Mouse (Mus musculus): Measurements from ENCODE around the gene Olfr1428.

GRCm38 (mm10) chr19:12143356-12143755 lies 27.7 kb upstream of the Olfr1428 start:
- TF ChIP-seq CTCF (IDR thresholded peaks at IDR 0.05; ENCODE audit: low read depth): no peak
- TF ChIP-seq EP300 (IDR thresholded peaks at IDR 0.05; ENCODE audit: low read depth): no peak
